Mouse (Mus musculus) thymus, adult 2 months (tissue): ENCODE data around the gene Alcam.

Experiments
- CTCF ChIP-seq: fragments of 200-500 bp; IDR thresholded peaks from 2 replicates; pipeline ENCODE4 v1.5.1; 2012; ENCODE audit warnings: mild to moderate bottlenecking, control low read depth, low read length, moderate library complexity, borderline replicate concordance; ENCODE audit not compliant: control insufficient read depth, poor library complexity, insufficient read depth; ENCODE audit errors: extremely low read depth
- POLR2A ChIP-seq: fragments of 200-500 bp; IDR thresholded peaks from 2 replicates; pipeline ENCODE4 v1.6.1; 2012; ENCODE audit warnings: mild to moderate bottlenecking, low read length, control low read depth, moderate library complexity; ENCODE audit not compliant: control insufficient read depth, poor library complexity, insufficient read depth; ENCODE audit errors: extremely low read depth

DNA sequence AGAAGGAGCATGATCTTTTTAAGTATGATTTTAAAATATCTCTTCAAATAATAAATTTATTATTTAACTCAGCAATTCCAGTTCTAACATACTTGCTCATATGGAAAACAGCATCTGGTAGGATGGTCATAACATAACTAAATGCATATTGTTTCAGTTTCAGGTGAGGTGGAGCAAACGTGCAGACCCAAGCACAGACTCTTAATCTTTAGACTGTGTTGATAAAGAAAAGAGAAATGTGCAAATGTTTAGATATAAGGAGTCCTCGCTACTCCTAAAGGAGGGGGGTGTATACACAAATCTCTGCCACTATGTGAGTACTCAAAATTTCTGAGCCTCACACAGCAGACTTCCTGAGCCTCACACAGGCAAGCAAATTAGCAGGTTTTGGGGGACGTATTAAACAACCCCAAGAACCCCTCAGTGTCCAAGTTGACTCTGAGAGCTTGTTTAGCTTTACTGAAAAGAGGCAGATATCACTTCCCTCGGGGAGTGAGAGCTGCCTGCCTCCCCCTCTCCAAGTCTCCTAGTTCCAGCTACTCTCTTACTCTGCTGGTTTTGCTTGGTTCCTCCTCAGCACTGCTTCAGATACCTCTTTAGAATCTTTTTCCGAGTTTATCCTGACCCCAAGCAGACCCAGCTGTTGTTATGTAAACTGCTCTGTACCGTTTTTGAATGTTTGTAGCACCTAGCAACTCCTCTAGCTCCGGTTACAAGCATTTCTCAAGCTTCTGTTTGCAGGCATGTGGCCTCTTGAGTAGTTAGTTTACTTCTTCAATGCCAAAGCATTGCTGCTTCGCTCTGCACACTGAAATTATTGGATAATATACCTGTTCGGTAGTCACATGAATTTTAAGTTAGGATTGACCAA is 10.0 kb downstream of the Alcam start:
- TF ChIP-seq CTCF (no peak), POLR2A (no peak)
